Mouse (Mus musculus): Measurements from ENCODE around the gene Actl6b.

DNA sequence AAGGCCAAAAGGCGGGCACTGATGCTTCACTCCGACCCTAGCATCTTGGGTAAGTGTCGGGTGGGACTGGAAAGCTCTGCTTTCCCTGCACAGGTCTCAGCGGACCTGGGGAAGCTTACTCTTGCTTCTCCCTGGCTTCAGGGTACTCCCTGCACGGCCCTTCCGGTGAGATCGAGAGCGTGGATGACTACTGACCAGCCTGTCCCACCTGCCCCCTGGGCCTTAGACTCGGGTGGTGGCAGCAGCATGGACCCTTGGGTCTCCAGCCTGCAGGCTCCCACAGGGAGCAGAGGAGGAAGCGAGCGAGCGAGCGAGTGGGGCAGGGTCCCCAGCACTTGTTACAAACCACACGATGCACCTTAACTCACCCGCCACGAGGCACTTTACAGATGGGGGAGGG is 27.8 kb upstream of the Actl6b start:
- no peak for TF ChIP-seq CTCF (IDR thresholded peaks at IDR 0.05; ENCODE audit: low read depth)
- TF ChIP-seq EP300 (IDR thresholded peaks at IDR 0.05; ENCODE audit: low read depth) = no peak
